Mouse (Mus musculus): ENCODE results near the gene Ilf3. TPM values are rescaled to one million over a fixed set of nuclear protein-coding genes. Genes with fewer than 3 reads are reported as not detected.
A peak's percentile ranks its signal among the peaks of the same experiment; 100 is the strongest.
"Not testable (repeated sequence)": the region's sequence is repeated elsewhere in the genome, so short reads cannot be mapped to it uniquely, and the experiment has no call there.

Ilf3 gene
- 138 TPM in 2 replicates for polyA plus RNA-seq (2015; fragmentation: Nextera tagmentation; extraction: Ambion mirVana)

DNA sequence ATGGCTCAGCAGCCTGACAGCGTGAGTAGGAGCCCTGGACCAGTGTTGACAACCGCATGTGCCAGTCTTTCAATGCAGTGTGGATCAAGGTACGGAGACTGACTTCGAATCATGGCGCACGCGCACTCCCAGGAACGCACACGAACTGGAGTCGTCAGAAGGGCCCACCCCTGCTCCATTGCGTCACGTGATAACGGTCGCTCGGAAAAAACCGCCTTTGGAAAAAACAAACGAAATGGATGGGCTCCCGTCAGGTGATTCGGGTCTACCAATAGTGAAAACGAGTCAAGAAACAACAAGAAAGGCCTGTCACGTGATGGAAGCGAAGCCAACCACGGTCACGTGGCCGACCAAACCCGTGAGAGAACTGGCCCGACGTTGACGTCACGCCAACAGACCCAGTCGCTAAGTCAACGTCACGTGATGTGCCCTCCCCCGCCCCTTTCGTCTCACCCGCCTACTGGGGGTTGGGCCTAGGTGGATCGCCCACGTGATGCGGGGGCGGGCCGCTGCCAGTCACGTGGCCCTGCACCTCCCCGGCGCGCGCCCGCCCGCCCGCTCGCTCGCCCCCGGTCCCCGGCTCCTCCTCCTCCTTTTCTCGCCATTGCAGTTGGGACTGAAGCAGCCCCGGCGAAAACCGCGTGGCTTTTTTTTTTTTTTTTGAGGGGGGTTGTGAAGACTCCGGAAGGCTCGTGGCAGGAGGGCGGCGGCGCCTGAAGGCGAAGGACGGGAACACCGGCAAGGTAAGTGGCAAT, at the start of gene Ilf3:
Gene Ilf3, plus strand, starts transcription at position 515 of the 755 bp plus-strand sequence.
- DNase-seq (ENCODE audit: low spot score) = peak; percentile 100

DNA sequence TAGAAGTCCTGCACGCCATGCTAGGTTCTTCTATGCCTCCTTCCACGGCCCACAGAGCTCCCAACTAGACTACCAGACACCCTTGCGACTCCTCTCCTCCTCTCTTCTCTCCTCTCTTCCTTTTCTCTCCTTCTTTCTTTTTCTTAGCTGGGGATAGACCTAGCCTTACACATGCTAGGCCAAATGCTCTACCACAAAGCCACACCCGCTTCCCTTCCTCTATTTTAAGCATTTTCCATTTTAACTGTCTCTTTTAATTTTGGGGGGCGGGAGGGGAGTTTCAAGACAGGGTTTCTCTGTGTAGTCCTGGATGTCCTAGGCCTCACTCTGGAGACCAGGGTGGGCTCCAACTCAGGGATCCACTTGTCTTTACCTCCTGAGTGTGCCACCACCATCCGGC, 48.9 kb upstream of the Ilf3 start:
- peak; percentile 44 for DNase-seq (ENCODE audit: low spot score)

DNA sequence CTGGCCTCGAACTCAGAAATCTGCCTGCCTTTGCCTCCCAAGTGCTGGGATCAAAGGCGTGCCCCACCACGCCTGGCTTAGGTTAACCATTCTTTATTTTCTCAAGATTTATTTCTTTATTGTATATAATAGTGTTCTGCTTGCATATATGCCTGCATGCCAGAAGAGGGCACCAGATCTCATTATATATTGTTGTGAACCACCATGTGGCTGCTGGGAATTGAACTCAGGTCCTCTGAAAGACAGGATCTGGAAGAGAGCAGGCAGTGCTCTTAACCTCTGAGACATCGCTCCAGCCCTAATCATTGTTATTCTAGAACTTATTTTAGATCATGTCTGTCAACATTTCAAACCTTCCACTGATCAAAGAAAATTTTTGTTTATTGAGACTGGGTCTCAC, 48.2 kb upstream of the Ilf3 start:
- DNase-seq (ENCODE audit: low spot score) = no peak

- DNase-seq (ENCODE audit: low spot score) = no peak
Observed at GRCm38 (mm10) chr9:21320280-21320618, 47.4 kb upstream of the Ilf3 start.

- DNase-seq (ENCODE audit: low spot score) = peak; percentile 87
Observed at GRCm38 (mm10) chr9:21320619-21321512, 46.8 kb upstream of the Ilf3 start, which contains the start of gene Slc44a2. Gene Slc44a2 (plus strand): TSS chr9:21320698.

DNA sequence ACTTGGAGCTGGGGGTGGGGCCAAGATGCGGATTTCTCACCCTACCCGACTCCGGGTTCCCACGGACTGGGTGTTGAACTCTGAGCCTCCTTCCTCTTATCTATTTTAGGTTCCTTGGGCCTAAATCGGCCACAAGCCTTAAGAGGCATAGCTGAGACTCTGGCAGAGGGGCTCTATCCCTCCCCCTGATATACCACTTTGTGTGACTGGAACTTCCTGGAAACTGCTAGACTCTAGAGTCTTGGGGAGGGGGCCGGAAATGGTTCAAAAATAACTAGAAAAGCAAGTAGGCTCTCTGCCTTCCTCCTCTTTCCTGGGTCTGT, 46.2 kb upstream of the Ilf3 start:
- peak; percentile 79 for DNase-seq (ENCODE audit: low spot score)

- DNase-seq (ENCODE audit: low spot score) = peak; percentile 74
Observed at GRCm38 (mm10) chr9:21322211-21322916, 45.3 kb upstream of the Ilf3 start.

GRCm38 (mm10) chr9:21322917-21323297, 44.8 kb upstream of the Ilf3 start:
- DNase-seq (ENCODE audit: low spot score) = not testable (repeated sequence)

GRCm38 (mm10) chr9:21324269-21324668, 43.4 kb upstream of the Ilf3 start:
- DNase-seq (ENCODE audit: low spot score) = no peak

- DNase-seq (ENCODE audit: low spot score) = no peak
Observed at GRCm38 (mm10) chr9:21327569-21327968, 40.1 kb upstream of the Ilf3 start.

- peak; percentile 89 for DNase-seq (ENCODE audit: low spot score)
Observed at GRCm38 (mm10) chr9:21328041-21328440, 39.6 kb upstream of the Ilf3 start.

GRCm38 (mm10) chr9:21329041-21329440, 38.6 kb upstream of the Ilf3 start:
- DNase-seq (ENCODE audit: low spot score) = no peak

DNA sequence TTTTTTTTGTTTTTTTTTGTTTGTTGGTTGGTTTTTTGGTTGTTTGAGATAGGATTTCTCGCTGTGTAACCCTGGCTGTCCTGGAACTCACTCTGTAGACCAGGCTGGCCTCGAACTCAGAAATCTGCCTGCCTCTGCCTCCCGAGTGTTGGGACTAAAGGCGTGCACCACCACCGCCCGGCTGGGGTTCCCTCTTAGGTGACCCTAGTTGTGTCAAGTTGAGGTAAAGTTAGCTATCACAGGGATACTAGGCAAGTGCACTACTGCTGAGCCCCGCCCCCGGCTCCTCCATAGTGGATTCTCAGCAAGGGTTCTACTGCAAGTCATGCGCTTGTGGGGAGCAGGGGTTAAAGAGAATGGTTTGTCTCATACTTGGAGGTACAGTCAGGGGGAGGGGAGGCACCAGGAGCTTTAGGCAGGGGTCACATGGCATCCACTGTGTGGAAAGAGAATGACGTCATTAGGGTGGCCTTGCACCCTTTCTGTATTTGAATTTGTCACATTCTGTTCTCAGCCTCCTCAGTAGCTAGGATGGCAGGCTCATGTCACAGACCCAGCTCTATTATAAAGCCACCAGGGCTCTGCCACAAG, 37.9 kb upstream of the Ilf3 start:
- no peak for DNase-seq (ENCODE audit: low spot score)

DNA sequence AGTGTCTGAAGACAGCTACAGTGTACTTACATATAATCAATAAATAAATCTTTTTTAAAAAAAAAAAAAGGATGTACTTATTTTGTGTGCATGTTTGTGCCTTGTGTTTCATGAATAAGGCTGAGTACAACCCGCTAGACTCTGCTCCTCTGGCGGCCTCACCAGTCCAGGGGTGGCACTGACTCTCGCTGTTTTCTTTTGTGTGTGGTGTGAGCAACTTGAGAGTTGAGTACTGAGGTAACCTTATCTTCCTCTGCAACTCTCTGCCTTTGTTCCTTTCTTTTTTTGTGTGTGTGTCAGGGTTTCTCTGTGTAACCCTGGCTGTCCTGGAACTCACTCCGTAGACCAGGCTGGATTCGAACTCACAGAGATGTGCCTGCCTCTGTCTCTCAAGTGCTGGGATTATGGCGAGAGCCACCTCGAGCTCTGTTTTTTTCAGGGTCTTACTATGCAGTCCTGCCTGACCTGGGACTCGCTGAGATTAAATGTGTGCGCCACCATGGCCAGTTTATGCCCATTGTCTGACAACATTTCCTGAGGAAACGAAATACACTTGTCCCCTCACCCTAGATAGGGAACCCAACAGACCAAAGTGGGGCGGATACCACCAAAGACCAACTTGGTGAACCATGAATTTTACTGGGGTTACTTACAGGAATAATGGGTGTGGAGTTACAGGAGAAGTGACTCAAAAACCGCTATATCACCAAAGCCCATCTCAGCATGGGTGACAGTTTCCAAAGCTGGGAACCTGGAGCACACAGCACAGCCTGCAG, 36.1 kb upstream of the Ilf3 start:
- DNase-seq (ENCODE audit: low spot score) = no peak

- DNase-seq (ENCODE audit: low spot score) = peak; percentile 74
Observed at GRCm38 (mm10) chr9:21332161-21333061, 35.3 kb upstream of the Ilf3 start.

- no peak for DNase-seq (ENCODE audit: low spot score)
Observed at GRCm38 (mm10) chr9:21333523-21333922, 34.1 kb upstream of the Ilf3 start.

DNA sequence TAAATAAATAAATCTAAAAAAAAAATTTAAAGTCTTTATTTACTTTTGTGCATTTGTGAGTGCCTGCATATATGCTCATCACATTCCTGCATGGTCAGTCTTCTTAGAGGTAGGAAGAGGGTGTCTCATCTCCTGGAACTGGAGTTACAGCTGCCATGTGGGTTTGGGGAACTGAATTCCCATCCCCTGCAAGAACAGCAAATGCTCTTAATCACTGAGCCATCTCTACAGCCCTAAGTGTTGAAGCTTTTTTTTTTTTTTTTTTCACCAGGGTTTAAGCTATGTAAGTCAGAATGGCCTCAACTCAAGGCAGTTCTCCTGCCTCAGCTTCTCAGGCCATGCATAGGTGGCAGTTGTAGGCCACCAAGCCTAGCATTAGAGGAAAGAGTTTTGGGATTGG, 32.9 kb upstream of the Ilf3 start:
- DNase-seq (ENCODE audit: low spot score) = no peak

- DNase-seq (ENCODE audit: low spot score) = no peak
Observed at GRCm38 (mm10) chr9:21335391-21335790, 32.3 kb upstream of the Ilf3 start.

GRCm38 (mm10) chr9:21336491-21336890, 31.2 kb upstream of the Ilf3 start:
- DNase-seq (ENCODE audit: low spot score) = no peak

DNA sequence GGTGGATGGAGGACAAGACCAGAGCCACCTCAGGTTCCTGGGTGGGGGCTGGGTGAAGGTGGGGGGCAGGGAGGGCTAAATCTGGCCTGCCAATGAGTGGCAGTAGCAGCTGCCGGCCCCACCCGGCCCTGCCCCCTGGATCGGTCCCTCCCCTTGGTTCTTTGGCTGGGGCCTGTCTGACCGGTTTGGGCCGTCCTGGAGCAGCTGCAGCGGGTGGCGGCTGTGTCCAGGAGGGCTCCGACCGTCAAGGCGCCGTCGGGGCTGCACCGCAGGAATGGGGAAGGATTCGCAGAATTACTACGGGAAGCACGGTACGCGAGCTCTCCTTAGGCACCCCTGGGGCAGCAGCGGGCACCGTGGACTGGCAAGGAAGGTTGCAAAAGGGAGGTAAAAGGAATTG, 30.0 kb upstream of the Ilf3 start:
- no peak for DNase-seq (ENCODE audit: low spot score)
